Mouse (Mus musculus): ENCODE results near the gene Kif14.
"Not testable (repeated sequence)": the region's sequence is repeated elsewhere in the genome, so short reads cannot be mapped to it uniquely, and the experiment has no call there.

The Kif14 gene

GRCm38 (mm10) chr1:136492232-136492631, 26.1 kb downstream of the Kif14 start:
- DNase-seq = no peak

- DNase-seq = no peak
These were observed 33.2 kb downstream of the Kif14 start for GRCm38 (mm10) chr1:136499317-136499716.

- no peak for DNase-seq
These were observed 36.8 kb downstream of the Kif14 start for GRCm38 (mm10) chr1:136502936-136503335.

GRCm38 (mm10) chr1:136506255-136506654, 40.1 kb downstream of the Kif14 start:
- not testable (repeated sequence) for DNase-seq

GRCm38 (mm10) chr1:136512317-136512716, 46.2 kb downstream of the Kif14 start:
- DNase-seq = no peak

GRCm38 (mm10) chr1:136513181-136513580, 47.0 kb downstream of the Kif14 start:
- DNase-seq = no peak

- no peak for DNase-seq
These were observed 52.7 kb downstream of the Kif14 start for GRCm38 (mm10) chr1:136518699-136519356.

- DNase-seq = peak; percentile 34
These were observed 55.3 kb downstream of the Kif14 start for GRCm38 (mm10) chr1:136521363-136521937.

- peak; percentile 39 for DNase-seq
These were observed 58.8 kb downstream of the Kif14 start for GRCm38 (mm10) chr1:136524917-136525316.

GRCm38 (mm10) chr1:136525818-136526217, 59.7 kb downstream of the Kif14 start:
- DNase-seq = no peak

- DNase-seq = no peak
These were observed 61.0 kb downstream of the Kif14 start for GRCm38 (mm10) chr1:136527163-136527562.

- DNase-seq = no peak
These were observed 66.4 kb downstream of the Kif14 start for GRCm38 (mm10) chr1:136532556-136532955.

- no peak for DNase-seq
These were observed 70.8 kb downstream of the Kif14 start for GRCm38 (mm10) chr1:136536947-136537346.

GRCm38 (mm10) chr1:136538247-136538646, 72.1 kb downstream of the Kif14 start:
- peak; percentile 75 for DNase-seq

- peak; percentile 29 for DNase-seq
These were observed 74.3 kb downstream of the Kif14 start for GRCm38 (mm10) chr1:136540407-136540895.

- no peak for DNase-seq
These were observed 75.7 kb downstream of the Kif14 start for GRCm38 (mm10) chr1:136541618-136542376.

- no peak for DNase-seq
These were observed 77.8 kb downstream of the Kif14 start for GRCm38 (mm10) chr1:136543920-136544319.

- no peak for DNase-seq
These were observed 80.9 kb downstream of the Kif14 start for GRCm38 (mm10) chr1:136547068-136547467.

GRCm38 (mm10) chr1:136550285-136550684, 84.1 kb downstream of the Kif14 start:
- no peak for DNase-seq

- peak; percentile 87 for DNase-seq
These were observed 84.9 kb downstream of the Kif14 start for GRCm38 (mm10) chr1:136550851-136551540.

GRCm38 (mm10) chr1:136554686-136555085, 88.5 kb downstream of the Kif14 start:
- no peak for DNase-seq

GRCm38 (mm10) chr1:136555892-136556291, 89.7 kb downstream of the Kif14 start:
- DNase-seq = peak; percentile 37

- DNase-seq = not testable (repeated sequence)
These were observed 90.5 kb downstream of the Kif14 start for GRCm38 (mm10) chr1:136556643-136557042.
